Mouse (Mus musculus) heart, adult 8-10 months (tissue): ENCODE measurements around the gene Tfap2e. TPM values are rescaled to one million over a fixed set of nuclear protein-coding genes. Genes with fewer than 3 reads are reported as not detected.

Experiments
- DNase-seq: peaks from one replicate; pipeline ENCODE4 v3.0.0; 2022; ENCODE audit warnings: low spot score
- total RNA-seq, 4 experiments: library from RNA; stranded (reverse); gene quantifications; 2 replicates each; pipeline ENCODE4 v1.2.4; 2022

The Tfap2e gene
- total RNA-seq, 4 experiments from 2014 or later: 0.11 TPM; not detected in 3

DNA sequence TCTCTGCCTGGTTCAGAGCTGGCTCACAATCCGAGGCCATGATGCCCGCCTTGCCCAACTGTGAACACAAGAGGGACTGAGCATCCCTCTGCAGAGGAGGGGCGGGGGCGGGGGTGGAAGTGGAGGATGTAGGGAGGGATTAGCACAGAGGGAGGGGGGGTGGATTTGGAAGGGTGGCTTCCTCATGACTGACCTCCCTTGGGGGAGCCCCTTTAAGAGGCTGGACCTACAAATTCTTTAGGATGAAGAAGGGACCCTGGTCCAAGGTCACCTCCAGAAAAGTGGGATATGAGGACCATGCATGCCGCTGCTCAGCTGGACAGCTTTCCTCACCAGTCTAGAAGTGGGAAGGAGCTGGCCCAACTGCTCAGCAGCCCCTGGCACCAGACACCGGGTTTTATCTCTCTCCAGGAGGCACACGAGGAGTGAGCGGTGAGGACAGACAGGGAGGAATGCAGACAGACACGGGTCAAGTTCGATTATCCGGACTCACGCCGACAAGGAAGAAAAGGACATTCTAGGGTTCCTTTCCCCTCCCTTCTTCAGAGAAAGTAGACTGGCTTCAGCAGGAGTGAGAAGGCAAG is 16.1 kb upstream of the Tfap2e start:
- no peak for DNase-seq

DNA sequence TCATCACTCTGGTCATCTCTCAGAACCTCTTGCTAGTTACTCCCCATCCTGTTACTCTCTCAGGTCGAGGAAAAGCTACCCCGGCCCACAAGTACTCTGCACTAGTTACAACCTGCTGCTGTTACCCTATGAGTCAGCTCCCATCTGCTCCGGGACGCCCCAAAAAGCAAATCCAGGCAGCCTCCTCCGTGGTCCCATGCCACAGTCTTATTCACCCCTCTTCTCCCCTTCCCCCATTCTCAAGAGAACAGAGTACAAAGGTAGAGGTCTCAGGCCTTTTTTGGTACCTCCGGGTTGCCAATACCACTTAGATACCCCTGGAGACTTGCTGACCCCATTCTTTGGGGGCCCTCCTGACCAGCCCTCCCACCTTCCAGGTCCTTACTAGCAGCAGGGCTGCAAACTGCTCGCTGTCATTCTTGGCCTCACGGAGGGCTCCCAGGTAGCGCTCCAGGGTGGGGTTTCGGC is 15.6 kb upstream of the Tfap2e start:
- no peak for DNase-seq

- DNase-seq: no peak
Observed at GRCm38 (mm10) chr4:126750863-126751555, 15.0 kb upstream of the Tfap2e start.

DNA sequence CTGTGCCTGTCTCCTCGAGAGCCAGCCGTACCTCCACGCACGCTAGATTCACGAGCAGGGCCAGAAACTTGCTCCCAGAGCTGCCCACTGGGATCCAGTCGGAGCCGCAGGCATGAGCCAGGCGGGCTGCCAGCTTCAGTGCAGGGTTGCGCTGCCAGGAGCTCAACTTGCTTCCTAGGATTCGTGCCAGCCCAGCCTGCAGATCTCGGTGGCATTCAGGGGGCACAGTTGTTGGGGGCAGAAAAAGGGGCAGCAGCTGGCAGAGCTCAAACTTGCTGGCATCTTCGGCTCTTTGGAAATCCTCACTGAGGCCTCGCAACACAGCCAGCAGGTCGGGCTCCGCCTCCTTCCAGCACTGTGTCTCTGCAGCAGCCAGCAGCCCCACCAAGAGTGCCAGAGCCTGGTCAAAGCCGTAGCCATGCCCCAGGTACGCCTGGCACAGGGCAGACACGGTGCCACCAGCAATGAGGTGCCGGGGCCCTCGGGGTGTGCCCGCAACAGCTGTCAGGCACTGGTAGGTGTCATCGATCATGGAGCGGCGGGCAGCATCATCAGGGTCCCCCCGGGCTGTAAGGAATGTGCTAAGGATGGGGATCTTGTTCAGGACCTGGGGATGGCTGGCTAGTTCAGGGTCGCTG is 14.1 kb upstream of the Tfap2e start:
- DNase-seq: no peak

GRCm38 (mm10) chr4:126749553-126749952 is 13.5 kb upstream of the Tfap2e start:
- no peak for DNase-seq

- no peak for DNase-seq
Observed at GRCm38 (mm10) chr4:126748381-126748780, 12.3 kb upstream of the Tfap2e start.

DNA sequence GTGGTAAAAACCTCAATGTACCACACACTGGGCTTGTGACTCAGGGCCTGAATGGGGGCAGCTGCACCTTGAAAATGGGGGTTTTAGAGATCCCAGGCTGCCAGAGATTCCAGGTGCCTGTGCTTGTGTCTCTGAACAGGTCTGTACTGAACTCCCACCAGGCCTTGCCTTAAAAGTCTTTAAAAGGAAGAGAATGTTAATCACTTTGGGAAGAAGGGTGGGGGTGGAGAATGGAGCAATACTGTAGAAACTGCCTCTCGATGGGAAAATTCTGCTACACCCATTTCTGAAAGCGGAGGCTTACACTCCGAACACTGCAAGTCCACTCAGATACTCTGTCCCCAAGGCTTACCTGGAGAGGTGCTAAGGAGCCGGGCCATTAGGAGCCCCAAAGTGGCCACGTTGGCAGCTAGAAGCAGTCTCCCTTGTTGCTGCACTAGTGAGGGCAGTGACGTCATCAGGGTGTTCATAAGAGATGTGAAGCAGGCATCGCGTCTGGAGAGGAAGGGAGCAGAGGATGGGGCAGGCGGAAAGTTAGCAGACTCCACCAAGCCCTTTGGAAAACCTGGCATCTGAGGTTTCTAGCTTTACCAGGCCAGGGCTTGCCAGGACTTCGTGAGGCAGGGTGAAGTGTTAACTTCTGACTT is 10.3 kb upstream of the Tfap2e start:
- DNase-seq: no peak

GRCm38 (mm10) chr4:126745506-126746193 is 9.6 kb upstream of the Tfap2e start:
- DNase-seq: peak; percentile 44

DNA sequence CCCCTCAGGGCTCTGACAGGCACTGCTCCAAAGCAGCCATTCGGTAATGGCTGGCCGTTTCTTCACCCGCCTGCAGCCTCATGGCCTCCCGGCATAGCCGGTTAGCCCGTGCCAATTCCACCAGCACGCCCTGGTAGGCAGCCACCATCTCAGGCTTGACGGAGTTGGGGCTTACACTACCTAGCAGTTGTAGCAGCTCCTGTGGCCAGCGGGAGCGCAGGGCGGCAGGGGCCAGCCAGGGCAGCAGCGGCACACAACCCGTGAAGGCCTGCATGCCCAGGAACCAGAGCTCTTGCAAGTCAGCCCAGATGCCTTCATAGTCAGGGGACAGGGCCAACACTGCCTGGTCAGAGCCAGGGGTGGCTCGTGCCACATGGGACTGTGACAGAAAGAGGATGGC is 8.8 kb upstream of the Tfap2e start:
- no peak for DNase-seq

DNA sequence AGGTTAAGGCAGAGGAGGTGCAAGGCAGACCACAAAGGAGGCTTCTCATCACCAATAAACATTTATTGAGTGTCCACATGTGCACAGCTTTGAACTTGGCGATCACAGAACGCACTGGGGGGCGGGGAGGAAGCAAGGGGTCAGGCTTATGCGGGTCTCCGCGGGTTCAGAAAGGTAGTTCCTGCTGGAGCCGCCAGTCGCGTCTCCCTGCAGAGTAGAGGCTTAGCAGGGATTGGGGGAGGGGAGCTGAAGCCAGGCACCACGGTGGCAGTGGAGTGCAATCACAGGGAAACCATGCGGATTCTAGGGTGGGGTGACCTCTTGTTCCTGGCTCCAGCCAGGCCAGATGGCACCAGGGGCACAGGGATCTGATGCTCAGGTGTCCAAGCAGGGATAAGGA is 7.7 kb upstream of the Tfap2e start:
- no peak for DNase-seq

DNA sequence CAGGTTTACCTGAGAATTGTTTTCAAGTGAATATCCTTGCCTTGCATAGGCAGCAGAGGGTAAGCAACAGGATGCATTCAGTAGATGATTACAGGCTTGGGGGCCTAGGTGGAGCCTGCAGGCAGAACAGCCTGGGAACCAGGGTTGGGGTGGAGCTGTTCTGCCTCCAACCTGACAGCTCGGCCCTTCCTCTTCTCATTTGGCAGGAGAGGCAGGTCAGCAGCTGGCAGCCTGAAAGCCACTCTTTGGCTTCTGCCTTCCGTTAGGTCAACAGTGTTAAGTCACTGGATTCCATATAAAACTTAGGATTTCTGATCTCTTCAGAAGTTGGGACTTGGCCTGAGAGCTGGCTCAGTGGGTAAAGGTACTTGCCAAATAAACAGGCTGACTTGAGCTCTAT is 6.9 kb upstream of the Tfap2e start:
- DNase-seq: no peak

DNA sequence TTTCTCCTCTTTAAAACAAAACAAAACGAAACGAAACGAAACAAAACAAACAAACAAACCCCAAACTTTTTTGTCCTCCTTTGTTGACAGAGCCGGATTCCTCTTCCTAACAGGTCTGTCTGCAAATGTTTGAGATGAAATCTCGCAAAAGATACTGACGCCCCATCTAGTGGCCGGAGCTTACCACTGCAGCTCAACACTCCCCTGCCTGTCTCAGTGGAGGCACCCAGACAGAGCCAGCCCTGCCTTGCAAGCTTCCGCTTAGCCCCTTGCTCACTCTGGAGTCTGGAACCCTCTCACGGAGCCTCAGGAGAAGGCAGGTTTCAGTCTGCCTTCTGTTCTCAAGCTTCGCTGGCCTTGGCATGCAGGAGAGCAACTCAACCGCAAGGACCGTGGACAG is 5.4 kb upstream of the Tfap2e start:
- peak; percentile 78 for DNase-seq

GRCm38 (mm10) chr4:126739966-126740676 is 4.1 kb upstream of the Tfap2e start:
- DNase-seq: no peak

DNA sequence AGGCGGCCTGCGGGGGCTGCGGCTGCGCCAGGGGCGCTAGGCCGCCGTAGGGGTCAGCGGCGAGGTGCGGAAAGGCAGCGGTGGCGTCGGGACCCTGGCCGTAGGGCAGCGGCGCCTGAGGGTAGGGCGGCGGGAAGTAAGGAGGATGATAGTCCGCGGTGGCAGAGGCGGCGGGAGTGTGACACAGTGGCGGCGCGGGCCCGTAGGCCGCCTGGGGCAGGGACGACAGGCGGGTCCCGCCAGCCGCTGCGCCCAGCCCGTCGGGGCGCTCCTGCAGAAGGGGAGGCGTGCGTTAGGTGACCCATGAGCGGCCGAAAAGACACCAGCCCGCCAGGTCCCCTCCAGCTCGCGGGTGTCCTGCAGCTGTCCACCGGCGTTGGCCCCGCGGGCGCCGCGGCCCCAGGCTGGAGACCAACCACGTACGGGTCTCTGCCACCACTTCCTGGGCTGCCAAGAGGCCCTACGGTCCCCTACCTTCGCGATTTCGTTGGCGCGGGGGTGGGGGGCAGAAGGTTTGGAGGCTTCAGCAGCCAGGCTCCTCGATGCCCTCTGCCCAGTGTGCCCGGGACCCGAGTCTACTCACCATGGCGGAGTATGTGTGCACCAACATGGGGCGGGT is 549 bp downstream of the Tfap2e start:
- no peak for DNase-seq

DNA sequence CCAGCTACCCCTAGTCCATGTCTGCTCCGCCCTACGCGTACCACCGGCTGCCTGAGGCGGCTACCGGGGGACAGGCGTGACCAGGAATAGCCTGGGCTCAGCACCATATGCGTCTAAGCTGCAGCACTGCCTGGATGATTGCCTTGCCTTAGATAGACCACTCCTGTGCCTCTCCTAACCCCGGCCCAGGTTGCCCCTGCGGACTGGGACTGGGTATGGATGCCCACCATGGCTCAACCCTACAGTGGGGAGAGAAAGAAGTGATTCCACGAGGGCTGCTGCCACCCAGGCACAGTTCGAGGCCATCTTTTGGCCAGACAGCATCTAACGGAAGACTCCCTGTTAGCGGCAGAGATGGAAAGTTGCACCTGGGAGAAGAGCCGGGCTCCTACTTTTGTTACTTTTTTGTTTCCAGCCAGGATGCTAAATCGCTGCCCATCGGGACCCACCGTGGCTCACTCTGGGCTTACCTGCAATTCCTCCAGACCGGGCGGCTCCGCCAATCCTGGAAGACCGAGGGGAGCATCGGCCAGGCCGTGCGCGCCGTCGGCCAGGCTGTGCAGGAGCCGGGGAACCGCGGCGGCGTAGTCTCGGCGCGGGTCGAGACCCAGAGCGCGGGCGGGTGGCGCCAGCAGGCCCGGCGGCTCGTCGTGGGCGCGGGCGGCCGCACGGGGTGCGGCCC is 1.2 kb downstream of the Tfap2e start:
- DNase-seq: no peak

- DNase-seq: no peak
Observed at GRCm38 (mm10) chr4:126734001-126734603, 1.9 kb downstream of the Tfap2e start.

- no peak for DNase-seq
Observed at GRCm38 (mm10) chr4:126732531-126733380, 3.3 kb downstream of the Tfap2e start.

DNA sequence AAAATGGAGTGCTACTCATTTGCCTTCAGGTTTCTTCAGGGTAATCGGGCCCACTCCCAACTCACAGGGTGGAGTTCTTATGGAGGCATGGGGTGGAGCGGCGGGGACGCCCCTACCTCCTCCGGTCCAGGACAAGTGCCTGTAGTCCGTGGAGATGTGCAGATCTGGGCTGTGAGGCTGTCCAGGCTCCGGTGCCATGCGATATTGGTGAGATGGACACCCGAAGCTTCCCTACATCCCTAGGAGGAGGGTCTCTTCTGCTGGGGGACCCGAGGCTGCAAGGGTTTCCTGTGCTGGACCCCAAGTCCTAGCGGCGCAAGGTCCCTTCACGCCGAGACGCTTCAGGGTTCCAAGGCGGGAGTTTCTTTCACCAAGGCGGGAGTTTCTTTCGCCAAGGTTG is 3.9 kb downstream of the Tfap2e start:
- DNase-seq: no peak

GRCm38 (mm10) chr4:126707439-126707826 is 28.6 kb downstream of the Tfap2e start:
- no peak for DNase-seq
